Mouse (Mus musculus) heart, adult 2 months (tissue): ENCODE data around the gene Pla2g2e.

Source experiments
- CTCF ChIP-seq: fragments of 200-600 bp; IDR thresholded peaks from 2 replicates; pipeline ENCODE4 v1.8.1; 2022; ENCODE audit warnings: antibody characterized with exemption, mild to moderate bottlenecking, moderate library complexity
- POLR2A ChIP-seq: fragments of 200-500 bp; IDR thresholded peaks from 2 replicates; pipeline ENCODE4 v1.6.1; 2011; ENCODE audit warnings: mild to moderate bottlenecking, low read depth, low read length, control low read depth; ENCODE audit not compliant: insufficient read depth

GRCm38 (mm10) chr4:138922131-138922459 lies 44.4 kb downstream of the Pla2g2e start:
- TF ChIP-seq POLR2A = no peak
- TF ChIP-seq CTCF = no peak
